Mouse (Mus musculus) c-Kit-positive CD71-positive TER-119-positive erythroid progenitor cells, embryonic 14.5 days (primary cell): ENCODE measurements around the gene Src.
"Not testable (repeated sequence)": the region's sequence is repeated elsewhere in the genome, so short reads cannot be mapped to it uniquely, and the experiment has no call there.

ENCODE experiments used
- DNase-seq: peaks from one replicate; pipeline ENCODE4 v3.0.0-alpha.2; 2013; ENCODE audit warnings: low spot score

The Src gene

GRCm38 (mm10) chr2:157418206-157418605 lies at the start of gene Src:
Gene Src (plus strand): TSS chr2:157418444.
- DNase-seq, result no peak

GRCm38 (mm10) chr2:157371696-157372095 lies 46.5 kb upstream of the Src start:
- DNase-seq, result no peak

- no peak for DNase-seq
Observed at GRCm38 (mm10) chr2:157373681-157374080, 44.6 kb upstream of the Src start.

- DNase-seq, result no peak
Observed at GRCm38 (mm10) chr2:157375051-157375450, 43.2 kb upstream of the Src start.

GRCm38 (mm10) chr2:157375794-157376757 lies 42.2 kb upstream of the Src start:
- no peak for DNase-seq

GRCm38 (mm10) chr2:157376995-157377394 lies 41.2 kb upstream of the Src start:
- DNase-seq, result no peak

DNA sequence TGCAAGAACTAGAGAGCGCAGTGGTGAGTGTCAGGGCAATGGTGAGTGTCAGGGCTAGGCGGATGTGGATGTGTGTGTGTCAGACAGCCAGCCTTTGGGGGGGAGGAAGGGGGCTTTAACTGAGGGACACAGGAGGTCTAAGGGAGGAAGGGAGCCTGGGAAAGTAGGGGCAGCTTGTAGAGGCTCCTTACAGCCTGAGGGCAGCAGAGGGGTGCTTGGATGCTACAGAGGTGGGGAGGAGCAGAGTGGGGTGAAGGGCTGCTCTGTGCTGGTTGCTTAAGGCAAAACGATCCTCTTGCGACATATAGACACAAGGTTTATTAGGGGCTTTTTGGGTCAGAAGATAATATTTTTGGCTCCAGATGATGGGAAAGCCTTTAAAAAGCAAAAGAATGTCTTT lies 33.4 kb upstream of the Src start:
- no peak for DNase-seq

DNA sequence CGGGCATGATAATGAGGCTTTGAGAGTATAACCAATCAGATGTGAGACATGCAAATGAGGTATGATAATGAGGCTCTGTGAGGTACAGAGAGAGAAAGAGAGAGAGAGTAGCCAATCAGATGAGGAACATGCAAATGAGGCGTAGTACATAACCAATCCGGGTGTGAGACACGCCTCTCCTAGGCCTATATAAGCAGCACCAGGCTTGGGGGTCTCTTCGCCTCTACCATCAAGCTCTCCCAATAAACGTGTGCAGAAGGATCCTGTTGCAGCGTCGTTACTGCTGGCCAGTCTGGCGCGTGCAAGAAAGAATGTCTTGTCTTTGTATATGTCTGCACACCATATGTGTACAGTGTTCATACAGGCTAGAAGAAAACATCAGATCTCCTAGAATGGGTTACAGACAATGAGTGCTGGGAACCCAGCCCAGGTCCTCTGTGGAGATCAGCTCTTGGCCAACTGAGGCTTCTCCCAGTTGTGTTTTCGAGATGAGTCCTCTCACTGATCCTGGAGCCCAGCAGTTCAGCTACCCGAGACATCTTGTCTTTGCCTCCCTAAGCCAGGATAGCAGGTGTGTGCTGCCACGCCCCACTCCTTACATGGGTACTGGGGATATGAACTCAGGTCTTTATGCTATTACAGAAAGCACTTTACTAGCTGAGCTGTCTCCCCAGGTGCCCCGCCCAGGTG lies 29.2 kb upstream of the Src start:
- DNase-seq, result not testable (repeated sequence)

GRCm38 (mm10) chr2:157389591-157389921 lies 28.7 kb upstream of the Src start:
- DNase-seq, result no peak

- DNase-seq, result no peak
Observed at GRCm38 (mm10) chr2:157392331-157392730, 25.9 kb upstream of the Src start.

GRCm38 (mm10) chr2:157393549-157393948 lies 24.7 kb upstream of the Src start:
- no peak for DNase-seq

GRCm38 (mm10) chr2:157394868-157395267 lies 23.4 kb upstream of the Src start:
- DNase-seq, result no peak

GRCm38 (mm10) chr2:157395371-157395770 lies 22.9 kb upstream of the Src start:
- no peak for DNase-seq

DNA sequence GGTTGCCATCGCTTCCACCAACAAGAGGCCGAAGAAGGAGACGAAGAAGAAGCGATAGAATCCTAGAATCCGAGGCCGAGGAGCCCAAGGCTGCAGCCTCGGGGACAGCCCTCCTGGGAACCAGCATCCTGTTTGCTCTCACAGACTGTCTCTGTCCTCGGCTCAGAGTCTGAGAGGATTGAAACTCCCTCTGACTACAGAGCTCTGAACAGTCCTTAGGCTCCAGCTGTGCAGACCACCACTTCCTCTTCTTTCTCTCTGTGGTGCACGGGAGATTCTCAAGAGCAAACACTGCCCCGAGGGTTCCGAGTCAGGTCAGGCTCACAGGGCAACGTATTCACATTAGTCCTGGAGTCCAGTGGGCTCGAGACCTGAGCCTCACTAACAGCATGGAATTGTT lies 22.3 kb upstream of the Src start:
- no peak for DNase-seq

DNA sequence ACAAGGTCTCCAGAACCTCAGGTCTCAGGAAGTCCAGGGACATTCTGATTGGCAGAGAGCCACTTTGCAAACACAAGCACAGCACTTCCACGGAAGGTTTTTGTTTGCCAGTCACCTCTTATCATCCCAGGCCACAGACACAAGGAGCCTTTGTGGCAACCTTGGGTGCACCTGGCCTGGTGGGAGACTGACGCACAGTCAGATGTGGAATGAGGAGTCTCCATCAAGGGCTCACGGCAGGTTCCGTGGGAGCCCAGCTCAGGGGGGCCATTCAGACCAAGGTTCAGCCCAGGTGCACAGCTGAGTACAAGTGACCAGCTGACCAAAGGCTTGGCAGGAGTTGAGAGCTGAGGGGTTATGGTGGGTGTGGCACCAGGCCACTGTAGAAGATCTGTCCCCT lies 20.9 kb upstream of the Src start:
- no peak for DNase-seq

- DNase-seq, result no peak
Observed at GRCm38 (mm10) chr2:157398539-157398938, 19.7 kb upstream of the Src start.

DNA sequence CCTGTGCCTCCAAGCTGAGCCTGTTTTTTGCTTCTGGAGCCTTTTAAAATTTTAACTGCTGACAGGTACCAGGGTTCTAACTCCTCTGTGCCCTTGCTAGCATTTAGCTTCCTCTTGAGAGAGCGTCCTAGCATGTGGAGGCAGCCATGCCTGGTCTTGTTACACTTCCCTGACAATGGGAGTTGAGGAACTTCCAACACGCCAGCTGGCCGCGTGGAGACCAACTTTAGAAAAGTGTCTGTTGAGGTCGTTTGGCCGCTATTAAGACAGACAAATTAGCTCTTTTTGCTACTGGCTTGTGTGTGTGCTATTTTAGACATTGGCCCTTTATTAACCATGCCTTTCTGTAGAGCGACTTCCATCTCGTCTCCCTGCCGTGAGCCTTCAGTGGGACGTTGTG lies 18.4 kb upstream of the Src start:
- DNase-seq, result no peak

DNA sequence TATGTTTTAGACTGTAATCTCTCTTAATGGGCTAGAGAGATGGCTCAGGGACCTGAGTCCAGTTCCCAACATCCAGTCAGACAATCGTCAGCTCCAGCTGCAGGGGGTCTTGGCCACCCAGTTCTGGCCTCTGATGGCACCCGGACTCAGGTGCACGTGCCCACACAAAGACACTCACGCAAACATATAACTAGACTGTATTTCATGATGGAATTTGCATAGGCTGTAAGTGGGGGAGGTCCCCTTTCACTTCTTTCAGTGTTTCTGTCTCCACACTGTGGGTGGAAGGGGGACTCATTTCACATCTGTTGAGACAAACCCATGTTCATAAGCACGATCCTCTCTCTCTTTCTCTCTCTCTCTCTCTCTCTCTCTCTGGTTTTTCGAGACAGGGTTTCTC lies 17.8 kb upstream of the Src start:
- no peak for DNase-seq

GRCm38 (mm10) chr2:157401261-157401660 lies 17.0 kb upstream of the Src start:
- DNase-seq, result no peak

GRCm38 (mm10) chr2:157407596-157407995 lies 10.6 kb upstream of the Src start:
- DNase-seq, result no peak

DNA sequence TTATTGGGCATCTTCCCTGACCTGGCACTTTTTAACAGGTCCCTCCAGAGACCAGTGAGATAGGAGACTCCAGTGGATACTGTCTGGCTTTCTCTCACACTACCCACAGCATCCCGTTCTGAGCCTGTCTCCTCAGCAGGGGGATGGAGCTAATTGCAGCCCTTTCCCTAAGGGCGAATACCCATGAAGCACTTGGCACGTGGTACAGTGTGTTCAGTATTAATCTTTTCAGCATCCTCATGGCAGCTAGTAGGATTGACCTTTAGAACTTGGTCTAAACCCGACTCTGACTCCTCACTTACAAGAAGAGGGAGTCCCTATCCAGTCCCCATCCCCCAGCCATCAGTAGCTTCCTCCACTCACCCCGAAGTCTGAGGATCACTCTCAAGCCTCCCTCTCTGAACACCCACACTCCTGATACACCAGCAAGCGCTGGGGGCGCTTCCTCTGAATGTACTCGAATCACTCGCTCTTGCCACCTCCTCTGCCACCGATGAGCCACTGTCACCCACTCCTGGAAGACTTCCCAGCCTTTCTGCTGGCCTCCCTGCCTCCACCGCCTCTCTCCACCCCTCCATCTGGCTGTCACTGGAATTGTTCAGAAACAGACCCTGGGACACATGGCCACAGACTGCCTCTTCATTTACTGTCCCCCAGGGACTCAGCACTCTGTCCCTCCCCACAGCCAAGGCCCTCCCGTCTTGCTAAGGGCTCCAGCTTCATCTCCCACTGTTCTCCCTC lies 8.3 kb upstream of the Src start:
- no peak for DNase-seq

- no peak for DNase-seq
Observed at GRCm38 (mm10) chr2:157411151-157411693, 7.0 kb upstream of the Src start.
